Mouse (Mus musculus) midbrain, postnatal 0 days (tissue): ENCODE results near the gene A030014E15Rik. TPM values are rescaled to one million over a fixed set of nuclear protein-coding genes. Genes with fewer than 3 reads are reported as not detected.

Experiments
- ATAC-seq: fragments of 200-750 bp; cut with Nextera tagmentation; 2 replicates; pipeline ENCODE4 v1.8.0; 2017; ENCODE audit warnings: moderate number of reproducible peaks, mild to moderate bottlenecking, moderate TSS enrichment, moderate library complexity; ENCODE audit not compliant: low FRiP score
- DNase-seq: peaks from one replicate; pipeline ENCODE4 v3.0.0-alpha.2; 2015; ENCODE audit warnings: low spot score
- H3K27ac ChIP-seq: fragments of 300-500 bp; sonication (generic); 2 replicates; pipeline ENCODE4 v1.5.1; 2014; ENCODE audit warnings: low read depth, mild to moderate bottlenecking, low read length, mixed read lengths
- H3K27me3 ChIP-seq: fragments of 300-500 bp; sonication (generic); 2 replicates; pipeline ENCODE4 v1.6.1; 2014; ENCODE audit warnings: low read length, control low read depth, mixed read lengths; ENCODE audit not compliant: insufficient read depth
- H3K36me3 ChIP-seq: fragments of 300-500 bp; sonication (generic); 2 replicates; pipeline ENCODE4 v1.6.1; 2014; ENCODE audit warnings: low read length, control low read depth, mixed read lengths; ENCODE audit not compliant: insufficient read depth
- H3K4me1 ChIP-seq: fragments of 300-500 bp; sonication (generic); 2 replicates; pipeline ENCODE4 v1.6.1; 2014; ENCODE audit warnings: mild to moderate bottlenecking, control low read depth, antibody characterized with exemption, low read length, mixed read lengths; ENCODE audit not compliant: insufficient read depth
- H3K4me2 ChIP-seq: fragments of 300-500 bp; sonication (generic); 2 replicates; pipeline ENCODE4 v1.6.1; 2014; ENCODE audit warnings: low read depth, mild to moderate bottlenecking, low read length, mixed read lengths; ENCODE audit not compliant: poor library complexity, severe bottlenecking
- H3K4me3 ChIP-seq: fragments of 300-500 bp; sonication (generic); 2 replicates; pipeline ENCODE4 v1.5.1; 2014; ENCODE audit warnings: low read depth, mild to moderate bottlenecking, low read length, moderate library complexity
- H3K9ac ChIP-seq: fragments of 300-500 bp; sonication (generic); replicated peaks from 2 replicates; pipeline ENCODE4 v1.6.1; 2014; ENCODE audit warnings: mild to moderate bottlenecking, low read length, moderate library complexity, mixed read lengths; ENCODE audit not compliant: poor library complexity, severe bottlenecking
- H3K9me3 ChIP-seq: fragments of 300-500 bp; sonication (generic); 2 replicates; pipeline ENCODE4 v1.6.1; 2016; ENCODE audit warnings: low read length, control low read depth
- CTCF ChIP-seq: IDR thresholded peaks from 2 replicates; pipeline ENCODE4 v1.5.1; 2016; ENCODE audit warnings: antibody characterized with exemption, mild to moderate bottlenecking
- WGBS: fragments of 180-500 bp; shearing (Covaris S2); extraction: QIAGEN DNeasy Blood & Tissue Kit; methylation state at CpG from one replicate; pipeline ENCODE4 v1.1.7; 2014; 5-methylcytosine and 5-hydroxymethylcytosine counted together
- polyA plus RNA-seq: library from polyadenylated mRNA; unstranded; fragments of >200 nt; fragmentation: Nextera tagmentation; extraction: Ambion mirVana; gene quantifications from 2 replicates; pipeline ENCODE4 v1.2.1, GENCODE M21; 2015
- total RNA-seq: library from RNA; depleted of rRNA; stranded (reverse); fragments of >200 nt; gene quantifications from 2 replicates; pipeline ENCODE4 v1.2.3, GENCODE M21; 2014; rRNA removed

A030014E15Rik gene
- total RNA-seq = 0.71 TPM in 1 of 2 replicates, not detected in the other
- polyA plus RNA-seq = not detected in 2 replicates

GRCm38 (mm10) chr1:82924650-82925049 is at the start of gene A030014E15Rik:
Gene A030014E15Rik (plus strand): TSS chr1:82924917.
- DNase-seq = no peak

GRCm38 (mm10) chr1:82879172-82879571 is 45.5 kb upstream of the A030014E15Rik start:
- Histone ChIP-seq H3K4me1 (no peaks in the 10 kb centered on the region), H3K9me3 (no peaks in the 10 kb centered on the region), H3K4me2 (no peak overlapping the region), H3K27me3 (no peaks in the 10 kb centered on the region), H3K9ac (no peak overlapping the region), H3K4me3 (no peak overlapping the region), H3K27ac (no peak overlapping the region), H3K36me3 (peaks cover 18% of the 10 kb centered on the region)
- no peak for ATAC-seq
- no peak for DNase-seq
- no peak for TF ChIP-seq CTCF
- WGBS = 85% methylated on average over 2 of the region's 2 CpGs

More at GRCm38 (mm10) chr1:82924650-82925049, at the start of gene A030014E15Rik:
- Histone ChIP-seq H3K27me3 (no peaks in the 10 kb centered on the region), H3K4me1 (no peaks in the 10 kb centered on the region), H3K27ac (no peak within 1 kb of the TSS), H3K4me3 (no peak within 1 kb of the TSS), H3K36me3 (no peaks in the 10 kb centered on the region), H3K4me2 (no peak within 1 kb of the TSS), H3K9ac (no peak within 1 kb of the TSS), H3K9me3 (no peaks in the 10 kb centered on the region)
- no peak for ATAC-seq
- no peak for TF ChIP-seq CTCF
- WGBS = 83% methylated on average over 3 of the region's 6 CpGs

GRCm38 (mm10) chr1:82880196-82880595 is 44.5 kb upstream of the A030014E15Rik start:
- H3K27ac ChIP-seq = no peak overlapping the region
- DNase-seq (no peak), ATAC-seq (no peak)
- H3K27me3 ChIP-seq = no peaks in the 10 kb centered on the region
- no peaks in the 10 kb centered on the region for H3K4me1 ChIP-seq
- H3K9ac ChIP-seq = no peak overlapping the region
- H3K9me3 ChIP-seq = no peaks in the 10 kb centered on the region
- no peak overlapping the region for H3K4me2 ChIP-seq
- WGBS = 72% methylated on average over 8 of the region's 8 CpGs
- TF ChIP-seq CTCF = no peak
- H3K36me3 ChIP-seq = peaks cover 18% of the 10 kb centered on the region
- no peak overlapping the region for H3K4me3 ChIP-seq

DNA sequence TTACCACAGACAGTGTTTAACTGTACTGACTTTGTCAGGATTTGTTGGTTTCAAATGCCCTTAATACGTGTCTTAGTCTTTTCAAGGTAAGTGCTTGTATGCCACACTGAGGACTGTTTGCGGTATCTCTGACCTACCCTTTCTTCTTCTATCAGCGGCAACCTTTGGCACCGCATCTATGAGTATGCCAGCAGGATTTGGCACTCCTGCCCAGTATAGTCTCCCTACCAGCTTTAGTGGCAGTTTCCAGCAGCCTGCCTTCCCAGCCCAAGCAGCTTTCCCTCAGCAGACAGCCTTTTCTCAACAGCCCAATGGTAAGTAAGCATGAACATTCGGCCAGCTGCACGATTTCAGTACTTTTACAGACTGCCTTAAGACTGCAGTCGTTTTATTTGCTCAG is 31.4 kb upstream of the A030014E15Rik start:
- no peaks in the 10 kb centered on the region for H3K9me3 ChIP-seq
- no peak overlapping the region for H3K4me3 ChIP-seq
- TF ChIP-seq CTCF = no peak
- peaks cover 13% of the 10 kb centered on the region; the same call in 1 of the 2 replicates for H3K36me3 ChIP-seq
- no peak for DNase-seq
- WGBS = 94% methylated on average over 7 of the region's 7 CpGs
- H3K27me3 ChIP-seq = no peaks in the 10 kb centered on the region
- no peak overlapping the region for H3K9ac ChIP-seq
- no peak overlapping the region for H3K27ac ChIP-seq
- ATAC-seq = no peak
- H3K4me1 ChIP-seq = no peaks in the 10 kb centered on the region
- no peak overlapping the region for H3K4me2 ChIP-seq

DNA sequence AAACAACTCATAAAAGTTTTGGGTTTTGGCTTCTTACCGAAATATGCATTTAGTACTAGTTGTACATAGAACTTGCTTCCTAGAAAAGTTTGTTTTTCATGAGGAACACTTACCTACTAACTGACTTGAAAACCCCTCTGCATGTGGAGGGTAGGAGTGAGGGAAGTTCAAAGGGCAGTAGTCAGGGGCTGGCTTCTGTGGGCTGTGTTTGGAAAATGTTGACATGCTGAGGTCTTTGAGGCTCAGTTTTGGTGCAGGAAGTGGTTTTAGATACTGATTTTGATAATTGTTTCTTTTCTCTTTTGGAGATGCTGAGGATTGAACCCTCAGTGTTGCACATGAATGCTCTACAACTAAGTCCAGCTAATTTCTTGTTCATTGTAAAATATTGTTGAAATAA is 24.1 kb upstream of the A030014E15Rik start:
- Histone ChIP-seq H3K4me2 (no peak overlapping the region), H3K4me3 (no peak overlapping the region), H3K27me3 (no peaks in the 10 kb centered on the region), H3K36me3 (peaks cover 20% of the 10 kb centered on the region), H3K4me1 (no peaks in the 10 kb centered on the region), H3K27ac (no peak overlapping the region), H3K9me3 (no peaks in the 10 kb centered on the region), H3K9ac (no peak overlapping the region)
- ATAC-seq (no peak), DNase-seq (no peak)
- TF ChIP-seq CTCF = no peak
- 98% methylated on average over 1 of the region's 1 CpGs for WGBS

GRCm38 (mm10) chr1:82901201-82901600 is 23.5 kb upstream of the A030014E15Rik start:
- Histone ChIP-seq H3K27me3 (no peaks in the 10 kb centered on the region), H3K9ac (no peak overlapping the region), H3K4me2 (no peak overlapping the region), H3K27ac (no peak overlapping the region), H3K4me3 (no peak overlapping the region), H3K9me3 (no peaks in the 10 kb centered on the region), H3K36me3 (peaks cover 20% of the 10 kb centered on the region), H3K4me1 (no peaks in the 10 kb centered on the region)
- 92% methylated on average over 3 of the region's 3 CpGs for WGBS
- DNase-seq = no peak
- ATAC-seq = no peak
- no peak for TF ChIP-seq CTCF
